Mouse (Mus musculus) myocyte (in vitro differentiated cells): ENCODE measurements around the gene Stk25. TPM values are rescaled to one million over a fixed set of nuclear protein-coding genes. Genes with fewer than 3 reads are reported as not detected.

Experiments used
- H3K27me3 ChIP-seq: one replicate; pipeline ENCODE4 v1.6.1; 2011; ENCODE audit not compliant: control insufficient read depth, insufficient read depth, insufficient read length
- H3K36me3 ChIP-seq: one replicate; pipeline ENCODE4 v1.6.1; 2011; ENCODE audit not compliant: control insufficient read depth, insufficient read depth
- H3K4me2 ChIP-seq: one replicate; pipeline ENCODE4 v1.6.1; 2011; ENCODE audit warnings: low read depth, control low read depth
- H3K4me3 ChIP-seq: one replicate; pipeline ENCODE4 v1.5.1; 2011; ENCODE audit warnings: mild to moderate bottlenecking, control low read depth, moderate library complexity
- H3K79me2 ChIP-seq: one replicate; pipeline ENCODE4 v1.6.1; 2011; ENCODE audit not compliant: control insufficient read depth, insufficient read depth
- H3ac ChIP-seq: one replicate; pipeline ENCODE4 v1.6.1; 2011; ENCODE audit not compliant: control insufficient read depth, insufficient read length
- CEBPB ChIP-seq: IDR thresholded peaks from 2 replicates; pipeline ENCODE4 v1.6.1; 2011; ENCODE audit warnings: mild to moderate bottlenecking, moderate library complexity; ENCODE audit not compliant: poor library complexity, insufficient read depth, severe bottlenecking
- E2F4 ChIP-seq: IDR thresholded peaks from one replicate; pipeline ENCODE4 v1.6.1; 2011; ENCODE audit warnings: mild to moderate bottlenecking, control low read depth, moderate library complexity; ENCODE audit not compliant: insufficient read depth
- MAX ChIP-seq: IDR thresholded peaks from one replicate; pipeline ENCODE4 v1.6.1; 2011; ENCODE audit warnings: low read depth, mild to moderate bottlenecking, control low read depth
- MYOD1 ChIP-seq, 3 experiments: IDR thresholded peaks; one replicate each; pipeline ENCODE4 v1.6.1; 2011; ENCODE audit warnings: control low read depth in 2 of 3, low read depth in 2 of 3, mild to moderate bottlenecking in 2 of 3, moderate library complexity in 1 of 3; ENCODE audit not compliant: insufficient read length in 2 of 3, control insufficient read depth in 1 of 3
- MYOG ChIP-seq, 3 experiments: IDR thresholded peaks; one replicate each; pipeline ENCODE4 v1.6.1; 2011; ENCODE audit warnings: control low read depth in 2 of 3, low read depth in 2 of 3, mild to moderate bottlenecking in 2 of 3; ENCODE audit not compliant: insufficient read length in 2 of 3, control insufficient read depth in 1 of 3, insufficient read depth in 1 of 3
- POLR2A ChIP-seq: IDR thresholded peaks from one replicate; pipeline ENCODE4 v1.6.1; 2011; ENCODE audit warnings: low read depth, mild to moderate bottlenecking, control low read depth, moderate library complexity; ENCODE audit not compliant: insufficient read length
- POLR2AphosphoS2 ChIP-seq: IDR thresholded peaks from one replicate; pipeline ENCODE4 v1.6.1; 2011; ENCODE audit warnings: low read depth, control low read depth; ENCODE audit not compliant: insufficient read length
- REST ChIP-seq: IDR thresholded peaks from one replicate; pipeline ENCODE4 v1.6.1; 2011; ENCODE audit warnings: mild to moderate bottlenecking, control low read depth, moderate library complexity; ENCODE audit not compliant: insufficient read depth, insufficient read length
- SRF ChIP-seq: IDR thresholded peaks from one replicate; pipeline ENCODE4 v1.6.1; 2011; ENCODE audit warnings: low read depth; ENCODE audit not compliant: control insufficient read depth, insufficient read length
- TCF12 ChIP-seq: IDR thresholded peaks from one replicate; pipeline ENCODE4 v1.6.1; 2011; ENCODE audit warnings: mild to moderate bottlenecking, control low read depth; ENCODE audit not compliant: poor library complexity, insufficient read depth, severe bottlenecking
- TCF3 ChIP-seq: IDR thresholded peaks from one replicate; pipeline ENCODE4 v1.6.1; 2011; ENCODE audit warnings: low read depth, control low read depth; ENCODE audit not compliant: insufficient read length
- USF1 ChIP-seq: IDR thresholded peaks from one replicate; pipeline ENCODE4 v1.6.1; 2011; ENCODE audit warnings: low read depth, mild to moderate bottlenecking, control low read depth, moderate library complexity
- polyA plus RNA-seq: library from polyadenylated mRNA; unstranded; fragments of >200 nt; fragmentation: generic; extraction: Trizol; gene quantifications from one replicate; pipeline ENCODE4 v1.2.1, GENCODE M21; 2012; ENCODE audit warnings: missing spikeins

Stk25 gene
- polyA plus RNA-seq, 1 experiment: 119 TPM

DNA sequence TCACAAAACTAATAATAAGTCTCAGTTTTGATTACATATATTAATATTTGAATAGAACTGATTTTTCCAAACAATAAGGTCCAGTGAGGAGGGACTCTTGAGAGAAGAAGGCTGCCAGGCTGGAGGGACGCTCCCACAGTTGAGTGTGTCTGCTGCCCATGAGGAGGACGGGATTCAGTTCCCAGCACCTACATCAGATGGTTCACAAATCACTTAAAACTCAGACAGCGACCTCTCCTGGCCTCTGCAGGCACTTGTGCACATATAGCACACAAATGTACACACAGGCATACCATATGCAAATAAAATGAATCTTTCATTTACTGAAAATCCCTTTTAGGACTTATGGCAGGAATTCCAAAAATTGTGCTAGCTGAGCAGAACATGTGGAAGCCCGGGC, 55.5 kb downstream of the Stk25 start:
- H3ac ChIP-seq: no peak overlapping the region
- TF ChIP-seq CEBPB: no peak
- TF ChIP-seq MYOG (IDR thresholded peaks at IDR 0.05; ENCODE audit: control insufficient read depth in 1 of 3, insufficient read depth in 1 of 3, insufficient read length in 2 of 3, low read depth in 2 of 3): no peak
- no peak for TF ChIP-seq POLR2A
- no peak for TF ChIP-seq REST
- TF ChIP-seq POLR2AphosphoS2: no peak
- no peaks in the 10 kb centered on the region for H3K79me2 ChIP-seq
- no peak overlapping the region for H3K4me3 ChIP-seq
- no peak overlapping the region for H3K4me2 ChIP-seq
- H3K36me3 ChIP-seq: no peaks in the 10 kb centered on the region
- no peaks in the 10 kb centered on the region for H3K27me3 ChIP-seq

- H3K4me3 ChIP-seq: no peak overlapping the region
- no peaks in the 10 kb centered on the region for H3K36me3 ChIP-seq
- TF ChIP-seq POLR2AphosphoS2 (no peak), TCF12 (no peak), REST (no peak)
- no peak overlapping the region for H3K4me2 ChIP-seq
- no peak overlapping the region for H3ac ChIP-seq
- no peaks in the 10 kb centered on the region for H3K27me3 ChIP-seq
- no peaks in the 10 kb centered on the region for H3K79me2 ChIP-seq
Observed at GRCm38 (mm10) chr1:93595916-93596315, 62.5 kb downstream of the Stk25 start.

GRCm38 (mm10) chr1:93593960-93594359, 64.5 kb downstream of the Stk25 start:
- Histone ChIP-seq H3K4me2 (no peak overlapping the region), H3K36me3 (no peaks in the 10 kb centered on the region), H3K27me3 (no peaks in the 10 kb centered on the region), H3ac (no peak overlapping the region), H3K79me2 (no peaks in the 10 kb centered on the region), H3K4me3 (no peak overlapping the region)
- TF ChIP-seq MYOD1 (IDR thresholded peaks at IDR 0.05; ENCODE audit: control insufficient read depth in 1 of 3, insufficient read length in 2 of 3, low read depth in 2 of 3): no peak
- no peak for TF ChIP-seq SRF
- TF ChIP-seq E2F4: no peak
- TF ChIP-seq TCF3: no peak
- no peak for TF ChIP-seq REST
- no peak for TF ChIP-seq USF1
- no peak for TF ChIP-seq POLR2AphosphoS2
- no peak for TF ChIP-seq MAX
- no peak for TF ChIP-seq POLR2A
- no peak for TF ChIP-seq CEBPB

DNA sequence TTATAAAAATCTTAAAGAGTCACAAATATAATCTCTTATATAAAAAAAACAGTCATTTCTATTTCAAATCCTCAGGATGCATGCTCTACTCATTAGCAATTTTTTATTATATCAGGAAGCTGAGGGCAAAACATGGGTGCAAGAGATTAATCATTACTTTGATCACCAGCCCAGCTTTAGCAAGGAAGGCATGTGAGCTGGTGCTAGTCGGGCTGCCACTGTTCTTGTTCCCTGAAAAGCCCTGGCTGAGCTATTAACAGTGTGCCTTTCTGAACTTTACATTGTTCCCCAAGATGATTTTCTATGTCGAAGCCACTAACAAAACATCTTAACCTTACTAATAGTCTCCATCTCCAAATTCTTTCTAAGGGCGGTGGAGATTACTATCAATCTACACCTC, 70.1 kb downstream of the Stk25 start:
- Histone ChIP-seq H3K79me2 (no peaks in the 10 kb centered on the region), H3K4me2 (no peak overlapping the region), H3ac (no peak overlapping the region), H3K27me3 (no peaks in the 10 kb centered on the region), H3K4me3 (no peak overlapping the region), H3K36me3 (peaks cover 5% of the 10 kb centered on the region)
- TF ChIP-seq REST (no peak), E2F4 (no peak), MYOD1 (IDR thresholded peaks at IDR 0.05; ENCODE audit: control insufficient read depth in 1 of 3, insufficient read length in 2 of 3, low read depth in 2 of 3) (no peak), POLR2A (no peak), TCF3 (no peak), MAX (no peak), TCF12 (no peak), POLR2AphosphoS2 (no peak), USF1 (no peak), SRF (no peak), CEBPB (no peak), MYOG (IDR thresholded peaks at IDR 0.05; ENCODE audit: control insufficient read depth in 1 of 3, insufficient read depth in 1 of 3, insufficient read length in 2 of 3, low read depth in 2 of 3) (no peak)

- TF ChIP-seq MYOG (IDR thresholded peaks at IDR 0.05; ENCODE audit: control insufficient read depth in 1 of 3, insufficient read depth in 1 of 3, insufficient read length in 2 of 3, low read depth in 2 of 3) (no peak), TCF12 (no peak), USF1 (no peak), POLR2AphosphoS2 (no peak)
- H3K79me2 ChIP-seq: no peaks in the 10 kb centered on the region
- H3K4me3 ChIP-seq: no peak overlapping the region
- H3K36me3 ChIP-seq: peaks cover 16% of the 10 kb centered on the region
- no peaks in the 10 kb centered on the region for H3K27me3 ChIP-seq
- H3K4me2 ChIP-seq: no peak overlapping the region
- H3ac ChIP-seq: no peak overlapping the region
Observed at GRCm38 (mm10) chr1:93581545-93581944, 76.9 kb downstream of the Stk25 start.

GRCm38 (mm10) chr1:93577861-93578260, 80.6 kb downstream of the Stk25 start:
- Histone ChIP-seq H3ac (no peak overlapping the region), H3K79me2 (no peaks in the 10 kb centered on the region), H3K36me3 (peaks cover 11% of the 10 kb centered on the region), H3K4me3 (no peak overlapping the region), H3K4me2 (no peak overlapping the region), H3K27me3 (no peaks in the 10 kb centered on the region)
- TF ChIP-seq SRF (no peak), MYOD1 (IDR thresholded peaks at IDR 0.05; ENCODE audit: control insufficient read depth in 1 of 3, insufficient read length in 2 of 3, low read depth in 2 of 3) (no peak), E2F4 (no peak), POLR2A (no peak), REST (no peak), TCF3 (no peak), MYOG (IDR thresholded peaks at IDR 0.05; ENCODE audit: control insufficient read depth in 1 of 3, insufficient read depth in 1 of 3, insufficient read length in 2 of 3, low read depth in 2 of 3) (no peak), CEBPB (no peak), MAX (no peak), POLR2AphosphoS2 (no peak), USF1 (no peak), TCF12 (no peak)
